Mouse (Mus musculus): Measurements from ENCODE around the gene Hba-a1.

Hba-a1 gene

DNA sequence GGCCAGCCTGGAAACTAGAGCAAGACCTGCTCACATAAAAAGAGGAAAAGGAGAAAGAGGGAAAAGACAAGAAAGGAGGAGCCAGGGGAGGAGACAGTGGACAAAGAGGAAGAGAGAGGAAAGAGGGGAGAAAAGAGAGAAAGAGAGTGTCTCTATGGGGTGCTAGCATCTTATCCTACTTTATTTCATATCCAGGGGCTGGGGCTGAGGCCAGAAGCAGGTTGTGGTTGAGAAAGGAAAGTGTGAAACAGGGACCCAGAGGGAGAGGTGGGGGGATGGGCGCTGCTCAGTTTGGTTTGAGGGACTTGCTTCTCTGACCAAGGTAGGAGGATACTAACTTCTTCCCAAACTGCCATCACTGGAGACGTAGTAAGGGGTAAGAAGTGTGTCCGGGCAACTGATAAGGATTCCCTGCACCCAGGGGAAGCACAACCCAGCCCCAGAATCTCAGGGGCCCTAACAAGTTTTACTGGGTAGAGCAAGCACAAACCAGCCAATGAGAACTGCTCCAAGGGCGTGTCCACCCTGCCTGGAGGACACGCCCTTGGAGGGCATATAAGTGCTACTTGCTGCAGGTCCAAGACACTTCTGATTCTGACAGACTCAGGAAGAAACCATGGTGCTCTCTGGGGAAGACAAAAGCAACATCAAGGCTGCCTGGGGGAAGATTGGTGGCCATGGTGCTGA lies at the start of gene Hba-a1:
Hba-a1 (plus strand) TSS at position 421 of the 687 bp plus-strand sequence.
- DNase-seq (ENCODE audit: low spot score) = peak; percentile 40

DNA sequence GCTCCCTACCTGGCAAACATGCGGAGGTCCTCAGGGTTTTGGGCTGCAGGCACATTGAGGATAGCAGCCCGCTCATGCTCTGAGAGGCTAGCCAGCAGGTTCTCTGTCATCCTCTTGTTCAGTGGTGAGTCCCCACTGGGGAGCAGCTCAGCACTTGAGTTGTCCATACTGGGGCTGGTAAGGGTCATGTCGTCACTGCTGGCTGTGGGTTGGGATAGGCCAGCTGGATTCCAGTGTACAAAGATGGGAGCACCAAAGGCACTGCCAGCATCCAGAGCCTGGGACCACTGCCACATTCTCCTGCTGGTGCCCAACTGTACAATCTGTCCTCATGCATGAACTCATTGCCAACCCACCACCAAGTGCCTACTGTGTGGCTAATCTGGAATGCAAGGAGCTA lies 49.4 kb upstream of the Hba-a1 start:
- DNase-seq (ENCODE audit: low spot score) = no peak

DNA sequence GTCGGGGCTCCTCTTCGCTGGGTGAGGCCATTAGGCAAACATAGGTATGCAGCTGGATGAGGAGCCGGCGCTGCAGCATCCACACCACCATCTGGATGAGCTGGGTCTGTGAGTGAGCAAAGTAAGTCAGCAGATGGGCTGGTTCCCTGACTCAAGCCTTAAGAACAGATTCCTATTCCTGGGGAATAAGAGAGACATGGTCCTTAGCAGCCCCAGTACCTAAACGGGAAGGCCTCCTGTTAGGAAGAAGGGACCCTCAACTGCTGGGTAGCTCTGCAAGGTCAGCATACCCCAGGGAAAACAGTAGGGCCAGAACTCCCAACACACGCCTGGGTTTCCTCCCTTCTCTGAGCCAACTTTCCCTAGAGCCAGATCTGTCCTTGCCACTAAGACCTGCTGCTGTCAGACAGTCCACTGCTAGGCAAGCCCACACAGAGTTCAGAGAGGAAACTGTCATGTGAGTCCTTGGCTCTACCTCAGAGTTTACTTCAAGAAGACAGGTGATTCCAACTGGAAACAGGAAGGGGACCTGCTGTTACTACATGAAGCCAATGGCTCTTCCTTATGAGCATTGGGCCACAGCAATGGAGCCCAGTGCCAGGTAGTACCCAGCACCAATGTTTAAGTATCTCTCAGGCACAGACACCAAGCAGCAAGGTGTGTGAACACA lies 48.4 kb upstream of the Hba-a1 start:
- DNase-seq (ENCODE audit: low spot score) = no peak

DNA sequence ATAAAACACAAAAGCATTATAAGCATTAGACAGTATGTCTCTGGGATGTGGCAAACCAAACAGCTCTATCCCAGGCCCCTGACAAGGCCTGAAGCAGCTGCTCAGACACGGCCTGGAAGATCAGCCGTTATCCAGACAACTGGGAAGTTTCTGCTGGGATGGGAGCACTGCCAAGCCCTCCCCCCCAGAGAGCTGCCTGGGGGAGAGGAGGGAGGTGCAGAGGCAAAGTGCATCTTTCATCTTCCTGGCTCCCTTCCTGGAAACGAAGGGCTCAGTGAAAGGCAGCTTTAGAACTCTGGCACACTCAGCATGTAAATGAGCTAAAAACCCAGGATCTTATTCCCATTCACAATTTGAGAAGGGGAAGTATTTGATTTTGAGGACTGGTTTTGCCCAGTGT lies 47.7 kb upstream of the Hba-a1 start:
- DNase-seq (ENCODE audit: low spot score) = no peak

DNA sequence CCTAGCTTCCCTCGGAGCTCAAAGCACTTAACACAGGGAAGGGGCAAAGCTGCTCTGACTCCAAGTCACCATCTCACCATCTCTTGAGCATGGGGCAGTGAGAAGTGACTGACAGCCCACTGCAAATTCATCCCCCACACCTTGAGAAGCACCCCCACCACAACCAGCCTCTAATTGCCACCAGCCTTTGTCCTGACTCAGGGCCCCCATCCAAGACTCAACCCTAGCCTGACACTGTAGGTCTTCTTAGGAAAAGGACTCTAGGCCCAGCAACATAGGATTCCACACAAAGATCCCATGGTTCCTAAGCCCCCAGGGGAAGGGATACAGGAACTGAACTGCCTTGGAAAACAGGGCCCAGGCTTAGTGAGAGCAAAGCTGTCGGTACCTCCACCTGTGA lies 47.2 kb upstream of the Hba-a1 start:
- DNase-seq (ENCODE audit: low spot score) = no peak

DNA sequence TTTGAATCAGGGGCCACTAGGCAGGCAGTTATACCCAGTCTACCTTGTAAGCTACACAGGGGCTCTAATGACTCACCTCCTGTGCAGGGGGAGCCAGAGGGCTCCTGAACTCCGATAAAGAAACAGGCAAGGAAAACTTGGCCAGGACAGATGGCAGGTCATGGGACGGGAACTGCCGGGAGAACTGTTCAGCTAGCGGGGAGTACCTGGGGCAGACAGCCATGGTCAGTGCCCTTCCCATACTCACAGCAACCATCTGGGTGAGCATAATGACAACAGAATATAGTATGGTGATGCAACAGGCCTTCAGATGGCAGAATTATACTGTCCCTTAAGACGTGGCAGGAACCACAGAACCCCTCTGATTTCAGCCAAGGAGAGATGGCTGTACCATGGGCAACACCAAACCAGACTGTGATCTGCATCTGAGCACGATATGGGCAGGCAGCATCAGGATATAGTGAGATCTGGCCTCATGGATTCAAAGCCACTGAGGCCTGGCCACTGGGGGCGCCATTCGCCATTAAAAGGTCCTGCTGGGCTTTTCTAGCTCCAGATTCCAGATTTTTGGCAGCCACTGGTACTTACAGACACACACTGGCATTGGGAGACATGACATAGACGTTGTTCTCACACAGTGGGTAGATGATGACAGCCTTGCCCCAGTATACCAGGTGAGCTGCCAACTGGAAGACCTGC lies 46.5 kb upstream of the Hba-a1 start:
- no peak for DNase-seq (ENCODE audit: low spot score)

DNA sequence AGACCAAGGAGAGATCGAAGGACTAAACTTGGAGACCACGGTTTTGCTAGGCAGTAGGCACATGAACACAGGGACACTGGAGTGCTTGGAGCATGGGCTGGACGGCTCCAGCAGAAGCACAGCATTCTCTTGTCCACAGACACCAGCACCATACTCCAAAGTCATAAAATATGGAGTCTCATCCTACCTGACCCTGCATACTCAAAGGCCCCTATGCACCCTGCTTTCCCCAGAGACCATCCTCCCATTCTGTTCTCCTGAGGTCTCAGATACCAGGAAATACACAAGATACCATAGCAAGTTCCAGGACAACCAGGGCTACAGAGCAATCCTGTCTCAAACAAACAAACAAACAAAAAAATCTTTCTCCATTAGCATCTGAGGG lies 45.9 kb upstream of the Hba-a1 start:
- no peak for DNase-seq (ENCODE audit: low spot score)

DNA sequence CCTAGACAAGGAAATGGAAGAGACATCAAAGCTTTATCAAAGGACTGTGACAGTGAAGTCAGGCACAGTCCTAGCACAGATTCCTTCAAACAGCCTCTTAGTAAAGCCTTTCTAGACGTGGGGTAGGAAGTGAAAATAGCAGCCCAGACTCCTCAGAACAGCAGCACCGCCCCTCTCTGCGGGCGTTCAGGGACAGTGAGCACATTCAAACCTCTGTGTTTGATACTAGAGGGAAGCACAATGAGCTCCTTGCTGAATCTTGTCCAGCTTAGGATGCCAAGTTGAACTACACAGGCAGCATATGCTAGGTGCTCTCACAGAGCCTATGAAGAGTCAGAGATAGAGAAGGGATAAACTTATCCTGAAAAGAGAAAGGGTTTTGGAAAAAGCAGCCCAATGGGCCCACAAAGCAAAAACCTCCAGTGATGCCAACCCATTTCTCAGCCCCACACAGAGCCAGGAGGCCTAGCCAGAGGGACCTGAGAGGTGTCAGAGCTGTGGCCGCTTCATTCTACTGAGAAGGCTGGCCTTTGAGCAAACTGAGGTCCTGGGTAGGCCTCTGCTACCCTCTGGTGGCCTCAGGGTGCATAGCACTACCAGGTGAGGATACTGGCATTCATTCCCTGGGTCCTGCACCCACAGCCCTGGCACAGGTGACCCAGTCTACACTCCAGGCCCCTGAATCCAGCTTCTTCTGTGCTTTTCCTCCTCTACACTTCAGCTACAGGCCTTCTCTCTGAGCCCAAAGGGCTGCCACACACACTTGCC lies 45.0 kb upstream of the Hba-a1 start:
- DNase-seq (ENCODE audit: low spot score) = peak; percentile 78

DNA sequence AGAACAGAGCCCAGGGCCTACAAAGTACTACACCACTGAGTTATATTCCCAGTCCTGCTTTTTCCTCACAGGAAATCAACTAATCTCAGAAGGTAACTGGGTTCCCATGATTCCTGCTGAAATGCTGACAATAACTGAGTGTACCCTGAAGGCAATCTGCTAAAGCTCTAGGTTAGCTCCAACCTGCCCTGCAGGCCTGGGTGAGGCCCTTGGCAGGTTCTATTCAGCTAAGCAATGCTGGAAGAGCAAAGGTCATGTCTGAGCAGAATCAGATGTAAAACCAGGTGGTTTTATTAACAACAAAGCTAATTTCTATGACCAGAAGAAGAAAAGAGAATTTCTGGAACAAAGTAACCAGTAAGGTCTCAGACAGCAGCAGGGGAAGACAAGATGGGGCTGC lies 41.9 kb upstream of the Hba-a1 start:
- no peak for DNase-seq (ENCODE audit: low spot score)

DNA sequence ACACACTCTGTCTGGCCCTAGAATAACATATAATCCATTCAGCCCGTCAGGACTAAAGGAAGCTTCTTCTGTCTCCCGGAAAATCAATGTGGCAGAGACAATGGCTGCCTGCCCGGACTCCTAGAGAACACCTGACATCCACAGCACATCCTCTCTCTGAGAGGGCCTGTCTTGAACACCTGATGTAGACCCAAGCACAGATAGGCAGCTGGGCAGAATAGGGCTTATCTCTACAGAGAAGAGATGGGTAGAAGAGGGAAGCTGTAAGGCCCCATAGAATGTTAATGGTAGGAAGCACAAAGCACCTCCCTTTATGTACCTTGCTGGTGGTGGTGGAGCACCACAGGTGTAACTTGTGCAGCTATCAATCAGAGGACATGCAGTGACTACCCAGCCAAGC lies 41.1 kb upstream of the Hba-a1 start:
- DNase-seq (ENCODE audit: low spot score) = no peak

DNA sequence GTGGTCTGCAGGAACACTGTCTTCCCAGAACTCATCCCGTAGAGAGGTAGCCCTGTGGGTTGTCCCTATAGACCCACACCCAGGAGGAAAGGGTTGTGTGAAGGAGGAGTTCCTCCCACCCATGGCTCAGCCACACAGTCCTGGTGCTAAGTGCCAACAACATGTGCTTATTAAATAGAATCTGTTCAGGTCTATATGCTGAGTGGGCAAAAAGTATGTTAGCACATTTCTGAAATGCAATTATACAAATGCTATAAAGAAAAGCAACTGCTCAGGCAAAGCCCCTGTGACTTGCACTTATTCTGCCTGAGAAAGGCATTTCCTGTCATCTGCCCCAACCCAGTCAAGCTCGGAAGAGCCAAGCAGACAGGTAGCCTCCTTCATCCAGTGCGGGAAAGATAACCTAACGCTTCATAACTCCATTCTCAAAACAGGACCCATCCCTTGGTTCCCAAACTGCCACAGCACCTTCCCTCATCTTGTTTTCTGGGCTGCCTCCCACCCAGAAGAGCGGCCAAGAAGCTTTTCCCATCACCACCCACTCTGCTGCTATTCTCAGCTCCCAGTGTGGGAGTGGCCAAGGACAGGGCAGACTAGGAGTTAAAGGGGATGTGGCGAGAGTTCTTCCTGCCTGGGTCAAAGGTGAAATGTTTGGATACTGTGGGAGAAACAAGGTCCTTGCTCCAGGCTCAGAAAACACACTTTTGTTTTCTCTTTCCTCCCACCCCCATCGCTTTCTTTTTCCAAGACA lies 39.9 kb upstream of the Hba-a1 start:
- DNase-seq (ENCODE audit: low spot score) = no peak

DNA sequence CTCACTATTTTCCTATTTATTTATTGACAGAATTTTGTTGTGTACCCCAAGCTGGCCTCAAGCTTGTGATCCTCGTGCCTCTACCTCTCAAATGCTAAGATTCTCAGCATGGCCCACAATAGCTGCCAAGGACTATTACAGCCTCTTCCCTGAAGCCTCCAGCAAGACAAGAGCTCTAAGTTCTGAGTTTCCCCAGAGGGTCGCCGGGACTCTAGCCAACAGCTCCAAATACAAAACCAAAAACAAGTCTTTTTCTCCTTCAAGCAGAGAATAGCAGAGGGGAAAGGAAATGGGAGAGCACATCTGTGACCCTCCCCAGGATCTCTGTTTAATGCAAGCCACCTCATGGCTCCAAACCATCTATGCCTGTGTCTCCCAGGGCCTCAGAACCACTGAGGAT lies 39.2 kb upstream of the Hba-a1 start:
- DNase-seq (ENCODE audit: low spot score) = no peak

DNA sequence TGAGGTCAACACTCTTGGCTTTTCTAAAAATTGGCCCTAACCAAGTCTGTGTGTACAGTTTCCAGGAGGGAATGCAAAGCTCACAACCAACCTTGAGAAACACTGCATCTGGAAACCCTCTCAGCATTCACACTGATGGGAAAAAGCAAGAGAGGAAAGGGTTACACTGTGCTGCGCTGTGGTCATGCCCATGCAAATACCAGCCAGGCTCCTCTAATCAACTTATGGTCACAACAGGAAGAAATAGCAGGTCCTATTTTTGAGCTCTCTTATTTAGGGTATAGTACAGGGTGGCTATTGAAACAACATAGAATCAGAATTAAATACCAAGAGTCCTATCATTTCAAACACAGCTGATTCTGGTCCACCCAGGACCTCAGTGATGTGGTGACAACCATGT lies 38.7 kb upstream of the Hba-a1 start:
- no peak for DNase-seq (ENCODE audit: low spot score)

DNA sequence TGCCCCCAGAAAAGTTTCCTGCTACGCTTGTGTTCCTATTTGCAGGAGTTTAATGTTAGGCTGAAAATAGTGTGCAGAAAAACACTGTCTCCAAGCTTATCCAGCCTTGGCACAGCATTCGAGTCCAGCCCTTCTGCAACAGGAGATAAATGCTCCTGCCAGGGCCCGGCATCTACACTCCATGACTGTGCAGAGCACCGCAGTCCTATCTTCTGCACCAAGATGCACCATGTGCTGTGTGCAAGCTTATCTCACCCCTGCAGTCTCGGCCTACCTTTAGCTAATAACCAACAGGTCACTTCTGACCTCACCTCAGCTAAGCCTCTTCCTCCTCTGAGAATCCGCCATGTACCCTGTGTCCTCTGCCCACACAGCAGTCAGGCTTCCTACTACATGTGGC lies 37.7 kb upstream of the Hba-a1 start:
- DNase-seq (ENCODE audit: low spot score) = peak; percentile 73

DNA sequence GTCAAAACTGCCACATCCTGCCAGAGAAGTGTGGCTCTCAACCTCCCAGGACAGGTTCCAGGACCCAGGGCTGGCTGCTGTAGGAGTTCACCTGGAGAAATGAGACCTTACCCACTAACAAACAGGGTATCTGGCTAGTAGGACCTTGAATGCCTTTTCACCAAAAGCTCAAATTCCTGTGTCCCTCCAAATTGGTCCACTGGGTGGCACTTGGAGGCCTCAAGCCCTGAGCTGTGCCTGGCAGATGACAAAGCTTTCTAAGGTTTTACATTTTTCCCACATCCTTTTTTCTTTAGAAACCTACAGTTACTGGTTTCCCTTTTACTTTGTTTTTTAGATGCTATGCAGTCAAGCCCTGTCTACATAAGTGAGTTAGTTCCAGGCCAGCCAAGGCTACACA lies 36.2 kb upstream of the Hba-a1 start:
- no peak for DNase-seq (ENCODE audit: low spot score)

DNA sequence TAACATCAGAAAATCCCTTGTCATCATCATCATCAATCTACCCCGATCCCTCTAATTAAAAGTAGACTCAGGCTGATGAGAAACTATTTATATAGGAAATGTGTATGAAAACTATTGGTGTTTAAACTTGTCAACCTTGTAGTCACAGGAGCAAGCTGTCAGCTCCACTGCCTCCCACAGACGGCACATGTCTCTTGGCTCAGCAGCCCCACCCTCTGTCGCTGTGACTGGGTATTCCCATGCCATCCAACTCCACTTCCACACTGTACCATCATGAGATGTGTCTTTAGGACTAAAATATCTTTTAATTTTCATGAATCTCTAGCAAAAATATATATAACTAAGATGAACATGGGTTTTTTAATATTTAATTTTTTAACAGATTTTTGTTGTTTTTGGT lies 35.0 kb upstream of the Hba-a1 start:
- no peak for DNase-seq (ENCODE audit: low spot score)

DNA sequence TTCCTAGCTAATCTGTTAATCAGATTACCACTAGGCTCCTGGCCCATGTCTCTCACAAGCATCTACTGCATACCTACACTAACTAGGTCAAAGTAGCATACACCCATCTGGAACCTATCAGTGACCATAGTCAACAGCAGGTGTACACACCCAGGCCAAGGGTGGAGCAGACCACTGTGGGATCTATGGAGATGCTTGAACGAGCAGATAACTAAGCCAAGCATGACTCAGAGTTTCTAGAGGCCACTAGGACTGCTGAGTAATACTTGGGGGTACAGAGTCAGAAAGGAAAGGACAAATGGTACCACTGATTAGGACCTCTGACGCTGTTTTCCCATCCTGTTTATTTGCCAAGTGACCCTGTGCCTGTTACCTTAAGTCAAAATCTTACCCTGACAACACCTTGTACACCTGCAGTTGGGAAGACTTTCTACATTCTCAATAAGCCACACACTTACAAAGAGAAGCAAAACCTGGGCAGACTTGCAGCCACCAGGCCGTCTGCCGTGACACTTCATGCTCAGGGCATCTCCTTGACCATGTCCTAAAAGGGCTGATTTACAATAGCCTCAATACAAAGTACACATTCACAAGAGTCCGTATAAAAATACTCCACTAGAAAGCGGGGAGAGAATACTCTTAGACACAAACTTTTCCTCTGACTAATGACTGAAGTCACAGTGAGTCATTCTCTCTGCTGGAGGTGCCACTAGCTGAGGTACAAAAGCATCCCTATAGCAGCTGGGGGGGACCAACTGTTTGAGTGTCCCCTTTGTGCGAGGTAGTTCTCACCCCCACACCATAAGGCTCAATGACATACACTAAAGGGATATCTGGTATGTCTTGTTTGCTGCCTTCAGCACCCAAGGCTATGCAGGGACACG lies 32.2 kb upstream of the Hba-a1 start:
- peak; percentile 65 for DNase-seq (ENCODE audit: low spot score)

DNA sequence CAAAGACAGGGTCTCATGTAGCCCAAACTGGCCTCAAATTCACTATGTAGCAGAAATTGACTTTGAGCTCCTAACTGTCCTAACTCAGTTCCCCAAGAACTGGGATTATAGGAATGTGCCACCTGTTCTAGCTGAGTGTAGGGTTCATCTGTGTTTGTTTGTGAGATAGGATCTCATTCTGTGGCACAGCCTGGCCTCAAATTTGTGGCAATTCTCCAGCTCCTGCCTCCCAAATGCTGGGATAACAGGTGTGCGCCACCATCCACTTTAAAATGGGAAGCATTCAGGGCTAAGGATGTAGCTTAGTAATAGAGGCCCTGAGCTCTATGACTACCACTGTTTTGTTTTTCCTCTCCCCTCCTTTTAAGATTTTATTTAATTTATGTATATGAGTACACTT lies 30.2 kb upstream of the Hba-a1 start:
- no peak for DNase-seq (ENCODE audit: low spot score)

DNA sequence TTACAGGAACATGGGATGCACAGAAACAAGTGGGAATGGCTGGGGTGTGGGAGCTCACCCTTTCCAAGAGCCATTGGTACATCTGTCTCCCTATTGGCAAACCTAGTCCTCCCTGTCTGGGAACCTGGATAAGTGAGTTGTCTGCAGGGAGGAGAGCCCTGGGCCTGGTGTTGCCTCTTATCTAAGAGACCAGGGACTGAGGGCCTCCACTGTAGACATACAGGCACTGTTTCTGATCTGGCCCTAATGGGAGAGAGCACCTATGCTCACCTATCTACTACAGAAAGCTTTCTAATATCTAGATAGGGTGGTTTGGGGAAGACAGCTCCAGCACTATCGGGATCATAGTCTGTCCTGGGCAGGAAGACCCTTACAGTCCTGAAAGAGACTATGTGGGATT lies 27.2 kb upstream of the Hba-a1 start:
- peak; percentile 59 for DNase-seq (ENCODE audit: low spot score)

DNA sequence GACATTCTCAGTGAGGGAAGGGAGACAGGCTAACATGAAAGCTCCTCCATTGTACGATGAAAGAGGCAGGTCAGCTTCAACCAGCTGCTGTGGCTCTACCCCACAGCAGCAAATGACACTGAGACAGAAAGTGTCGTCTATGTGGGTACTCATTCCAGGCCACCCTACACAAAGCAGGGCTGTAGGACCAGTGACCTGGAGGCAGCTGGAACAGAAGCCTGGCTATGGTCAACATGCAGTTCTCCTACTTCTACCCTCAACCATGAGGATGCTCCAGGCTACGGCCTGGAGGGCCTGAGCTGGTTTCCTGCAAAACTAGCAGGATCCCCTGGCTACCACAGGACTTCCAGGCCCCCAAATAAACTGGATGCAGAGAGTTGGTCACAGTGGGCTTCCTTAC lies 26.7 kb upstream of the Hba-a1 start:
- DNase-seq (ENCODE audit: low spot score) = no peak

Measured in spleen, adult 12 weeks (tissue).